Mouse (Mus musculus): ENCODE results near the gene Olfr633.
"Not testable (repeated sequence)": the region's sequence is repeated elsewhere in the genome, so short reads cannot be mapped to it uniquely, and the experiment has no call there.

Gene Olfr633

DNA sequence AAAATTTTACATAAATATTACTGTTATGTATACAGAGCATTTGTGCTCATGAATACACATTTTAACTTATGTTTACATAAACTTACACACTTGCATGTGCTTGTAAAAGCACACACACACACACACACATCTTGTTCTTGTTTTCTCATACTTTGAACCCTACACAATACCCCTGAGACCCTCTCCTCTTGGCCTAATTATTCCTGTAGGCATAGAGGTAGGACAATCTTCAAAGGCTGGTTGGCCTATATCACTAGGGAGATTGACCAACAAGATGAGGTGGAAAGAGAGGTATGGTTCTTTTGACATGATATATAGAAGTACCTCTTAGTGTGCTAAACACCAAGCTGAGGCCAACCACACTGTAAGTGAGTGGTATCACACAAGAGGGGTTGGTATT, at the start of gene Olfr633:
Olfr633 (plus strand) TSS at position 301 of the 400 bp plus-strand sequence.
- no peak for DNase-seq

DNA sequence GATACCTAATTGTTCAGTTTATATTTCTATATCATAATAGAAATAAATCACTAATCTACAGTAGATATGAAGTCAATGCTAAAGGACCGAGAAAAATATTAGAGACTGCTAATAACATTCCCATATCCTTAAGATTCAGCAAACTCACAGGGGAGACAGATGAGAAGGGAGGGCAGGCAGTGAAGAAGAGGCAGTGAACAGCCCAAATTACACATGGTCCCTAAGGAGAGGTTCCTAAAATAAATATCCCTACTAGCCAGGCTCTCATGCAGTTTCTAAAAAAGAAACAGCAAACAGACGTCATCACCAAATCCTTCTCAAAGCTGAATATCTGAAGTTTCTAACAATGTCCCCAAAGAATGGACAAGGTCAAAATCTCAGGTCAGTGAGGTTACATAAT, 41.0 kb upstream of the Olfr633 start, which contains the start of gene Olfr65:
Olfr65 (plus strand) TSS at position 301 of the 400 bp plus-strand sequence.
- no peak for DNase-seq

DNA sequence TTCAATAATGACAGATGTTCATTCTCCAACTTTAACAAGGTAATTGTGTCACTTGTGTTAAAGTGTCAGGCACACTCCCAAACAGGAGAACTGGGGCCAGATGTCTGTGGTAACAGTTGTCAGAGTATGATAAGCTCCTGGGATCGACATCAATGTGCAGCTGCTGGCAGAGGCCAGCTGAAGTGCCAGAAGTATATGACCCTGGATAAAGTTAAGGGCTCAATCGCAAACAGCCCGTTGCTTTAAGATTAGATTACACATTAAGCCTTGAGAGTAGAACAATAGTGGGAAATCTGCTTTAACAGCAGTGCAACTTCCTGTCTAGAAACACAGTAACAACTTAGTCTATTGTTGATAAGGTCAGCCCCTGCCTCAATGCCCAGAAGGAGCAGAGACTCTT, 34.2 kb upstream of the Olfr633 start:
- DNase-seq: no peak

DNA sequence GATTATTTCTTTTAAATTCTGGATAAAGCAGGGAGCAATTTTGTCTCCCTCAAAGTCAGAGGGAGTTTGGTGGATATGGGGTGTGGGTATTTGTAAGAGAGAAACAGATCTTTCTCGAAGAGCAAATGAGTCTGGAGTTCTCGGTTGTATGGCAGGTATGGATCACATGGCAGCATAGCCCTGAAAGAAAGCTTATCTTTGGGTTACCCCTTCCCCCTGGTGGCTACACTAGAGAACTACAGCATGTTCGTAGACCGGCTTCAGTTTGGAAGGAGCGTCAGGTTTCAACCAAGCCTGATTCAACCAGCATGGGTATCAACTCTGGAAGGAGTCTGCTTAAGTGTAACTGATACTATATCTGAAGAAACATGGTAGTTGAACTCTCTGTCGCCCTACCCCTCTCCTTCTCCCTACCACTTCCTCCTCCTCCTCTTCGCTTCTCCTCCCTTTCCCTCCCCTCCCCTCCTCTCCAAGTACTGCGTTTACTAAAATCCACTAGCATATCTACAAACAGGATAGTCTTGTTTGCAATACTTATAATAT, 31.2 kb upstream of the Olfr633 start:
- DNase-seq: peak in 1 of 2 experiments; percentile 1

DNA sequence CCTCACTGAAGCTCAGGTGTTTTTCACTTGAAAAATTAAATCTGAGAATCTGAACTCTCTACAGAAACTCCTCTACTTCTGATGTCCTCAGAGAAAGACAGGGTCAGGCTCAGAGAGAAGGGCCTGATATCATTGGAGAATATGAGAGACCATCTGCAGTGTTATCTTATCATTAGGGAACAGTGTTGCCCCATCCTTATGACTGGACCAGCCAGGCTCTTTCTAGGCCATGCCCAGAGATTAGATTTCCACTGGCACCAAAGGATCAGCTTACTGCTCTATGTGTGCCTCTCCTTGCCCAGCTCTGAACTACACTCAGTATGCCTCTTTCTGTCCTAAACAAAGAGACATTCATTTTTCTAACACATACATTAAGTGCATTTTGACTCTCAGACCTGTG, 28.9 kb upstream of the Olfr633 start:
- DNase-seq: no peak

GRCm38 (mm10) chr7:103928525-103928924, 15.7 kb upstream of the Olfr633 start, which contains the start of gene Olfr631:
Olfr631 (plus strand) TSS chr7:103928825.
- DNase-seq: no peak

- DNase-seq: no peak
These were observed 10.0 kb upstream of the Olfr633 start, which contains the start of gene Olfr632 for GRCm38 (mm10) chr7:103934264-103934663. Olfr632 (plus strand) TSS chr7:103934347.

GRCm38 (mm10) chr7:103942730-103943129, 1.5 kb upstream of the Olfr633 start:
- peak; percentile 4 to 15 for DNase-seq

- not testable (repeated sequence) for DNase-seq
These were observed 22.6 kb downstream of the Olfr633 start for GRCm38 (mm10) chr7:103966873-103967272.

DNA sequence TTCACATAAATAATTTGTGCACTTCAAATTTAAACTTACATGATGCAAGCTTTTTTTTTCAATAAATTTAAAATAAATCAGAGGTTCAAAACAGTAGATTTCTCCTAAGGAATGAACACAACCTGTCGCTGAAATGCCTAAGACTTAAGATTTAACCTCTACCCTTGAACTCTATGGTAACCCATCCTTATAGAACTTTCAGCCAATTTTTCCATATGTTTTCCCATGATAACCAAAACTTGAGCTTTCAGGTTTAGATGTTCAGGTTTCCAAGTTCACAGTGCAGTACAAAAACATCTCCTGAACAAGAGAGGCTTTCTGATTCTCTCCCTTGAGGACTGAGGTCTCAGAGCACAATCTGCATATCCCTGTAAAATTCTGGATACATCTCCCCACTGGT, 26.6 kb downstream of the Olfr633 start, which contains the start of gene Olfr635:
Olfr635 (plus strand) TSS at position 301 of the 400 bp plus-strand sequence.
- no peak for DNase-seq

GRCm38 (mm10) chr7:103971782-103972181, 27.5 kb downstream of the Olfr633 start:
- no peak for DNase-seq

DNA sequence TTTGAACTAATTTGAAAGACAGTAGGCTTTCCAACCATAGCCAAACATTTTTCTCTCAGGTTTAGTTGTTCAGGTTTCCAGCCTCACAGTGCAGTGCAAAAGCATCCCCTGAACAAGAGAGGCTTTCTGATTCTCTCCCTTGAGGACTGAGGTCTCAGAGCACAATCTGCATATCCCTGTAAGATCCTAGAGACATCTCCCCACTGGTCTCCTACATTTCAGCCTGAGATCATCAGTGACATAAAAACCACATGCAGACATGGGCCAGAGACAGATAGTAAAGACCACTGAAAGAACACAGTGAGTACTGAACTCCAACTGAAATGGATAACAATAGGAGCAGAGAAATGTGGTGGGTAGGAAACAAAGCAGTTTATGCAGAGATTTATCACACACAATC, 54.2 kb downstream of the Olfr633 start, which contains the start of gene Olfr638:
Olfr638 (plus strand) TSS at position 301 of the 400 bp plus-strand sequence.
- DNase-seq: no peak
